Mouse (Mus musculus): Measurements from ENCODE around the gene Mfsd4b3. TPM values are rescaled to one million over a fixed set of nuclear protein-coding genes. Genes with fewer than 3 reads are reported as not detected.

Gene Mfsd4b3
- polyA plus RNA-seq, 1 experiment from 2014 or later, result 0.11 TPM

- H3K4me2 ChIP-seq (replicated peaks; ENCODE audit: low read depth, low read length), result no peak overlapping the region
Observed at GRCm38 (mm10) chr10:39978231-39978630, 18.3 kb upstream of the Mfsd4b3 start.

GRCm38 (mm10) chr10:39977346-39977745 lies 17.4 kb upstream of the Mfsd4b3 start:
- Histone ChIP-seq H3K9ac (ENCODE audit: low read depth, low read length) (no peak overlapping the region), H3K27ac (ENCODE audit: low read depth, low read length) (no peak overlapping the region), H3K36me3 (ENCODE audit: control insufficient read depth, insufficient read depth, low read length) (no peaks in the 10 kb centered on the region), H3K4me2 (replicated peaks; ENCODE audit: low read depth, low read length) (no peak overlapping the region), H3K4me3 (ENCODE audit: low read depth, low read length) (no peak overlapping the region), H3K27me3 (ENCODE audit: control insufficient read depth, insufficient read depth, low read length) (no peaks in the 10 kb centered on the region), H3K9me3 (ENCODE audit: control insufficient read depth, low read length) (no peaks in the 10 kb centered on the region), H3K4me1 (replicated peaks; ENCODE audit: control insufficient read depth, insufficient read depth, low read length) (no peaks in the 10 kb centered on the region)
- 98% methylated on average over 4 of the region's 4 CpGs for WGBS
- ATAC-seq (ENCODE audit: low FRiP score) (no peak), DNase-seq (ENCODE audit: low spot score) (no peak)

More at GRCm38 (mm10) chr10:39978231-39978630, 18.3 kb upstream of the Mfsd4b3 start:
- Histone ChIP-seq H3K27me3 (ENCODE audit: control insufficient read depth, insufficient read depth, low read length) (no peaks in the 10 kb centered on the region), H3K4me3 (ENCODE audit: low read depth, low read length) (no peak overlapping the region), H3K36me3 (ENCODE audit: control insufficient read depth, insufficient read depth, low read length) (no peaks in the 10 kb centered on the region), H3K4me1 (replicated peaks; ENCODE audit: control insufficient read depth, insufficient read depth, low read length) (no peaks in the 10 kb centered on the region), H3K27ac (ENCODE audit: low read depth, low read length) (no peak overlapping the region), H3K9ac (ENCODE audit: low read depth, low read length) (no peak overlapping the region), H3K9me3 (ENCODE audit: control insufficient read depth, low read length) (no peaks in the 10 kb centered on the region)
- DNase-seq (ENCODE audit: low spot score) (no peak), ATAC-seq (ENCODE audit: low FRiP score) (no peak)
- 95% methylated on average over 1 of the region's 1 CpGs for WGBS

- no peaks in the 10 kb centered on the region for H3K9me3 ChIP-seq (ENCODE audit: control insufficient read depth, low read length)
Observed at GRCm38 (mm10) chr10:39975771-39976170, 15.8 kb upstream of the Mfsd4b3 start.

GRCm38 (mm10) chr10:39974982-39975381 lies 15.0 kb upstream of the Mfsd4b3 start:
- 57% methylated on average over 11 of the region's 11 CpGs for WGBS
- no peak overlapping the region for H3K4me2 ChIP-seq (replicated peaks; ENCODE audit: low read depth, low read length)
- no peak overlapping the region for H3K9ac ChIP-seq (ENCODE audit: low read depth, low read length)
- no peak overlapping the region for H3K4me3 ChIP-seq (ENCODE audit: low read depth, low read length)
- no peak overlapping the region for H3K27ac ChIP-seq (ENCODE audit: low read depth, low read length)
- DNase-seq (ENCODE audit: low spot score), result no peak
- ATAC-seq (ENCODE audit: low FRiP score), result no peak
- no peaks in the 10 kb centered on the region for H3K36me3 ChIP-seq (ENCODE audit: control insufficient read depth, insufficient read depth, low read length)
- no peaks in the 10 kb centered on the region for H3K27me3 ChIP-seq (ENCODE audit: control insufficient read depth, insufficient read depth, low read length)
- H3K4me1 ChIP-seq (replicated peaks; ENCODE audit: control insufficient read depth, insufficient read depth, low read length), result no peaks in the 10 kb centered on the region
- H3K9me3 ChIP-seq (ENCODE audit: control insufficient read depth, low read length), result no peaks in the 10 kb centered on the region

More at GRCm38 (mm10) chr10:39975771-39976170, 15.8 kb upstream of the Mfsd4b3 start:
- 41% methylated on average over 2 of the region's 2 CpGs for WGBS
- H3K4me3 ChIP-seq (ENCODE audit: low read depth, low read length), result no peak overlapping the region
- H3K27me3 ChIP-seq (ENCODE audit: control insufficient read depth, insufficient read depth, low read length), result no peaks in the 10 kb centered on the region
- no peak overlapping the region for H3K9ac ChIP-seq (ENCODE audit: low read depth, low read length)
- H3K27ac ChIP-seq (ENCODE audit: low read depth, low read length), result no peak overlapping the region
- no peaks in the 10 kb centered on the region for H3K36me3 ChIP-seq (ENCODE audit: control insufficient read depth, insufficient read depth, low read length)
- DNase-seq (ENCODE audit: low spot score), result no peak
- H3K4me2 ChIP-seq (replicated peaks; ENCODE audit: low read depth, low read length), result no peak overlapping the region
- ATAC-seq (ENCODE audit: low FRiP score), result no peak
- no peaks in the 10 kb centered on the region for H3K4me1 ChIP-seq (replicated peaks; ENCODE audit: control insufficient read depth, insufficient read depth, low read length)

GRCm38 (mm10) chr10:39967512-39967911 lies 7.6 kb upstream of the Mfsd4b3 start:
- no peak for ATAC-seq (ENCODE audit: low FRiP score)
- WGBS, result 94% methylated on average over 3 of the region's 3 CpGs
- Histone ChIP-seq H3K4me3 (ENCODE audit: low read depth, low read length) (no peak overlapping the region), H3K9me3 (ENCODE audit: control insufficient read depth, low read length) (no peaks in the 10 kb centered on the region), H3K4me2 (replicated peaks; ENCODE audit: low read depth, low read length) (no peak overlapping the region), H3K4me1 (replicated peaks; ENCODE audit: control insufficient read depth, insufficient read depth, low read length) (no peaks in the 10 kb centered on the region), H3K27ac (ENCODE audit: low read depth, low read length) (no peak overlapping the region), H3K9ac (ENCODE audit: low read depth, low read length) (no peak overlapping the region), H3K36me3 (ENCODE audit: control insufficient read depth, insufficient read depth, low read length) (no peaks in the 10 kb centered on the region), H3K27me3 (ENCODE audit: control insufficient read depth, insufficient read depth, low read length) (no peaks in the 10 kb centered on the region)
- peak; percentile 4 for DNase-seq (ENCODE audit: low spot score)

GRCm38 (mm10) chr10:39961906-39962305 lies 2.0 kb upstream of the Mfsd4b3 start:
- no peak for ATAC-seq (ENCODE audit: low FRiP score)
- no peak overlapping the region for H3K27ac ChIP-seq (ENCODE audit: low read depth, low read length)

GRCm38 (mm10) chr10:39960441-39960822 lies 479 bp upstream of the Mfsd4b3 start:
- Histone ChIP-seq H3K36me3 (ENCODE audit: control insufficient read depth, insufficient read depth, low read length) (no peaks in the 10 kb centered on the region), H3K27ac (ENCODE audit: low read depth, low read length) (no peak overlapping the region), H3K4me2 (replicated peaks; ENCODE audit: low read depth, low read length) (peak overlapping the region; percentile 90; the same call in 1 of the 2 replicates), H3K9ac (ENCODE audit: low read depth, low read length) (no peak overlapping the region), H3K9me3 (ENCODE audit: control insufficient read depth, low read length) (no peaks in the 10 kb centered on the region), H3K4me1 (replicated peaks; ENCODE audit: control insufficient read depth, insufficient read depth, low read length) (no peaks in the 10 kb centered on the region), H3K4me3 (ENCODE audit: low read depth, low read length) (peak overlapping the region; percentile 41; the same call in 1 of the 2 replicates), H3K27me3 (ENCODE audit: control insufficient read depth, insufficient read depth, low read length) (no peaks in the 10 kb centered on the region)
- DNase-seq (ENCODE audit: low spot score) (no peak), ATAC-seq (ENCODE audit: low FRiP score) (peak; percentile 58)
- 50% methylated on average over 11 of the region's 11 CpGs for WGBS

More at GRCm38 (mm10) chr10:39961906-39962305, 2.0 kb upstream of the Mfsd4b3 start:
- Histone ChIP-seq H3K4me3 (ENCODE audit: low read depth, low read length) (no peak overlapping the region), H3K9ac (ENCODE audit: low read depth, low read length) (no peak overlapping the region), H3K4me2 (replicated peaks; ENCODE audit: low read depth, low read length) (no peak overlapping the region), H3K36me3 (ENCODE audit: control insufficient read depth, insufficient read depth, low read length) (no peaks in the 10 kb centered on the region), H3K4me1 (replicated peaks; ENCODE audit: control insufficient read depth, insufficient read depth, low read length) (no peaks in the 10 kb centered on the region), H3K9me3 (ENCODE audit: control insufficient read depth, low read length) (no peaks in the 10 kb centered on the region), H3K27me3 (ENCODE audit: control insufficient read depth, insufficient read depth, low read length) (no peaks in the 10 kb centered on the region)
- WGBS, result 68% methylated on average over 1 of the region's 1 CpGs
- DNase-seq (ENCODE audit: low spot score), result no peak

- no peaks in the 10 kb centered on the region for H3K36me3 ChIP-seq (ENCODE audit: control insufficient read depth, insufficient read depth, low read length)
- H3K9ac ChIP-seq (ENCODE audit: low read depth, low read length), result no peak overlapping the region
- H3K27me3 ChIP-seq (ENCODE audit: control insufficient read depth, insufficient read depth, low read length), result no peaks in the 10 kb centered on the region
- DNase-seq (ENCODE audit: low spot score), result peak; percentile 9
- WGBS, result 81% methylated on average over 4 of the region's 4 CpGs
- no peak overlapping the region for H3K27ac ChIP-seq (ENCODE audit: low read depth, low read length)
- H3K4me3 ChIP-seq (ENCODE audit: low read depth, low read length), result no peak overlapping the region
- H3K4me1 ChIP-seq (replicated peaks; ENCODE audit: control insufficient read depth, insufficient read depth, low read length), result no peaks in the 10 kb centered on the region
- H3K4me2 ChIP-seq (replicated peaks; ENCODE audit: low read depth, low read length), result no peak overlapping the region
- no peak for ATAC-seq (ENCODE audit: low FRiP score)
- no peaks in the 10 kb centered on the region for H3K9me3 ChIP-seq (ENCODE audit: control insufficient read depth, low read length)
Observed at GRCm38 (mm10) chr10:39958266-39958665, 1.7 kb downstream of the Mfsd4b3 start.

- Histone ChIP-seq H3K4me1 (replicated peaks; ENCODE audit: control insufficient read depth, insufficient read depth, low read length) (no peaks in the 10 kb centered on the region), H3K9me3 (ENCODE audit: control insufficient read depth, low read length) (no peaks in the 10 kb centered on the region), H3K27me3 (ENCODE audit: control insufficient read depth, insufficient read depth, low read length) (no peaks in the 10 kb centered on the region), H3K27ac (ENCODE audit: low read depth, low read length) (no peak overlapping the region), H3K4me2 (replicated peaks; ENCODE audit: low read depth, low read length) (no peak overlapping the region), H3K9ac (ENCODE audit: low read depth, low read length) (no peak overlapping the region), H3K36me3 (ENCODE audit: control insufficient read depth, insufficient read depth, low read length) (no peaks in the 10 kb centered on the region), H3K4me3 (ENCODE audit: low read depth, low read length) (no peak overlapping the region)
- ATAC-seq (ENCODE audit: low FRiP score) (no peak), DNase-seq (ENCODE audit: low spot score) (no peak)
- WGBS, result 74% methylated on average over 2 of the region's 2 CpGs
Observed at GRCm38 (mm10) chr10:39956340-39956878, 3.5 kb downstream of the Mfsd4b3 start.
